In the genomic region with DNA sequence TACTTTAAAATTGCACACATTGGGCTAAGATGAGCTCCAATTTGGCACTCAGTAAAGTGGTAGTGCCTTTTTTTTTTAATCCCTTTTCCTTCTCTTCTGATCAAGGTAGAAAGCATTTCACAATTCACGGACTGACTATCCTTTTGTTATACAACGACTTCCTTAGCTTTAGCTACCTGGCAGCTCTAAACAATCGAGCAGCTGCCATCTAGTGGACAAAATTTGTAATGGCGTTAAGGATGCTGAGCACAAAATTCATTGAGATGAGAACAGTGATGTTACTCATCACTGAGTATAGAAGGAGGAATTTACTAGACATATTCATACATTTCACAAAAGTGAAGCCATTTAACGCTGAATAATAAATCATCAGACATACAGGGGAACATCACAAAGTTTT, we compare ENCODE assay signal across 9 mouse cellular contexts.
DNase-seq lines count a peak whose midpoint lies in the region; ATAC-seq lines count a peak whose summit lies in the region.
"Had no signal": no experiment of that assay in that cellular context is flagged by ENCODE, and none has a peak within 500 bp of the region (broad histone marks: within the 10 kb centered on the region; RNA-seq: fewer than 3 reads in every experiment).

No protein-coding gene starts in this region.

- H3K36me3 ChIP-seq in splenic B cell, adult 2 months (ENCODE audit: control insufficient read depth, insufficient read depth, low read length, poor library complexity, severe bottlenecking): no peaks in the 10 kb centered on the region
- H3K36me3 ChIP-seq: limb, embryonic 13.5 days had no signal

- no peaks in the 10 kb centered on the region for H3K27me3 ChIP-seq in splenic B cell, adult 2 months (ENCODE audit: control insufficient read depth, insufficient read depth, low read length, poor library complexity, severe bottlenecking)

- ATAC-seq in megakaryocyte-erythroid progenitor cell, adult 5-6 weeks (replicated peaks; ENCODE audit: low FRiP score, low TSS enrichment, poor library complexity, severe bottlenecking): peak; percentile 80

- intact Hi-C loops in gastrocnemius, postnatal 14 days (cut with DNase I; ENCODE audit: low total_unique reads): loop anchor here (5.0 kb wide), 1 partner anchor 714 kb away; no protein-coding TSS in a partner anchor
- intact Hi-C loops in heart, postnatal 10 days (cut with DNase I): loop anchor here (2.0 kb wide), 1 partner anchor 714 kb away; no protein-coding TSS in a partner anchor

- peak; percentile 26 for DNase-seq in gastrocnemius, adult 18-20 months (ENCODE audit: low spot score)
- no peak for DNase-seq in gastrocnemius, postnatal 14 days
- DNase-seq in MN1 (ENCODE audit: low spot score): peak; percentile 62
- peak; percentile 85 for DNase-seq in cerebellum, adult 9-10 months
- peak; percentile 38 to 62 for DNase-seq in heart, postnatal 10 days
- DNase-seq in layer of hippocampus, adult 8-10 months (ENCODE audit: low spot score in 2 of 2): peak; percentile 48 to 66
- DNase-seq in splenic B cell, adult 2 months (ENCODE audit: low read depth, low spot score): peak; percentile 11
